Mouse (Mus musculus): ENCODE results near the gene Ifna14.
A peak's percentile ranks its signal among the peaks of the same experiment; 100 is the strongest.
"Not testable (repeated sequence)": the region's sequence is repeated elsewhere in the genome, so short reads cannot be mapped to it uniquely, and the experiment has no call there.

Gene Ifna14

GRCm38 (mm10) chr4:88571698-88572097 lies at the start of gene Ifna14:
Ifna14 (minus strand) TSS chr4:88571798.
- DNase-seq (ENCODE audit: low read depth, low spot score): no peak

GRCm38 (mm10) chr4:88603276-88603675 lies 31.7 kb upstream of the Ifna14 start, which contains the start of gene Ifna12:
Ifna12 (minus strand) TSS chr4:88603376.
- no peak for DNase-seq (ENCODE audit: low read depth, low spot score)

GRCm38 (mm10) chr4:88592285-88592684 lies 20.7 kb upstream of the Ifna14 start, which contains the start of gene Ifna9:
Ifna9 (minus strand) TSS chr4:88592385.
- DNase-seq (ENCODE audit: low read depth, low spot score): no peak

GRCm38 (mm10) chr4:88561791-88562190 lies 9.8 kb downstream of the Ifna14 start:
- no peak for DNase-seq (ENCODE audit: low read depth, low spot score)

DNA sequence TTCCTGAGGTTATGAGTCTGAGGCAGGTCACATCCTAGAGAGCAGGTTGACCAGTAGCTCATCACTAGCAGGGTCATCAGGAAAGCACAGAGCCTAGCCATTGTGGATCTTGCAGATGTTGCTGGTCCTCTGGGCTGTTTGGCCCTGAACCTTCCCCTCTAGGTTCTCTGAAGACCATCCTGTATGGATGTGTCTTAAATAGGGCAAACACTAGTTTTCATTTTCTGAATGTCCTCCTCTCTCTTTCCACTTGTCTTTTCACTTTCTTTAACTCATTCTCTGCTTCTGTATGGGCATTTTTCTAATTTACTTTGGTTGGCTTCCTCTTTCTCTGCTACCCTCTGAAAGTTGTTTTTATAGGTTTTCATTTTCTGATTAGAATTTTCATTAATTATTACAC lies 13.5 kb downstream of the Ifna14 start, which contains the start of gene Ifna15:
TSS of gene Ifna15 (minus strand) at position 101 of the 400 bp plus-strand sequence.
- DNase-seq (ENCODE audit: low read depth, low spot score): not testable (repeated sequence)

DNA sequence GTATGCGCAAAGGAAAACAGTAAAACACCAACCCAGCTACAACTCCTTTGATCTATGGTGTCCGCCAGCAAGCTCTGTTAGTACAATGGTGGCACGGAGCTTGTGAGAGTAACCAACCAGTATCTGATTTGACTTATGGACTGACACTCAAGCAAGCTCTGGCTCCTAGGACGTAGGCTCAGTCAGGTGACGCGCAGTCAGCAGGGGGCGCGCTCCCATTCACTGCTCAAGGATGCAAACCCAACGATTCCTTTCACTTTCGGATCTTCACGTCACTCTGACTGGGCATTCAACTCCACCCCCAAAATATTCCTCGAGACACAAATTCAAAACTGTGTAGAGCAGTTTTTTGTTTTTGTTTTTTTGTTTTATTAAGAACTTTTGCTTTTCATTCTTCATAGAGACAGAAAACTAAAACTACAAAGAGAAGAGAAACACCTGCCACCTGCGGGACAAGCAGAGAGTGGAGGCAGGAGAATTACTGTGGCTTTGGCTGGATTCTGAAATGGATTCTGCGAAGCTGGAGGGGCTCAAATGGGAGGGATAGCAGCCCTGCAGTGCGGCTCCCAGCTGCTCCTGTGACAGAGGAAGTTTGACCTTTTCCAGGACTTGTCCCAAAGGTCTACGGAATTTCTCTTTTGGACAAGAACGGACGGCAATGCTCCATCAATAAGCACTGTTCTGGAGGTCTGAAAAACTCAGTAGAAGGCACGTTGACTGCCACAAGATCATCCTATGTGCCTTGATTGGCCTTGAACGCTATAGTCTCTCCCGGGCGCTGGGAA lies 21.2 kb downstream of the Ifna14 start:
- DNase-seq (ENCODE audit: low read depth, low spot score): peak; percentile 97

GRCm38 (mm10) chr4:88547986-88548385 lies 23.6 kb downstream of the Ifna14 start:
- no peak for DNase-seq (ENCODE audit: low read depth, low spot score)

- peak; percentile 81 for DNase-seq (ENCODE audit: low read depth, low spot score)
These were observed 27.9 kb downstream of the Ifna14 start for GRCm38 (mm10) chr4:88543649-88544234.

- DNase-seq (ENCODE audit: low read depth, low spot score): no peak
These were observed 34.3 kb downstream of the Ifna14 start for GRCm38 (mm10) chr4:88537328-88537727.

- DNase-seq (ENCODE audit: low read depth, low spot score): no peak
These were observed 35.0 kb downstream of the Ifna14 start for GRCm38 (mm10) chr4:88536640-88537039.

- no peak for DNase-seq (ENCODE audit: low read depth, low spot score)
These were observed 35.9 kb downstream of the Ifna14 start for GRCm38 (mm10) chr4:88535742-88536141.

DNA sequence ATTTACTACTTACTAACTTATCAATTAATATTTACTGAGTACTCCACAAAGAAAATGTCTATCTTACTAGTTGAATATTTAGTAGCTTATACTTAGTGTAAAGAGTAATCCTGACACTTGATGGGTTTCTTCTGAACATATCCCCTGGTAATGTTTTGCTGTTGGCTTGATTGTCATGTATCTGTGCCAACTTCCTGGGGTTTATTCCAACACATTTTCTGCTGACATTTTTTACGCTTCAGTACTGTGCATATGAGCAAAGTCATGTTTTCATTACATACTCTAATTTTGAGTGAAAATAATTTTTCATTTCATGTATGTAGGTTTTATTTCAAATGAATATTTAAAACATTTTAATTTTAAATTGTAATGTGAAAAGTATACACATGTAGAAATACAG lies 36.7 kb downstream of the Ifna14 start:
- DNase-seq (ENCODE audit: low read depth, low spot score): no peak

- DNase-seq (ENCODE audit: low read depth, low spot score): no peak
These were observed 38.1 kb downstream of the Ifna14 start for GRCm38 (mm10) chr4:88533499-88533898.

DNA sequence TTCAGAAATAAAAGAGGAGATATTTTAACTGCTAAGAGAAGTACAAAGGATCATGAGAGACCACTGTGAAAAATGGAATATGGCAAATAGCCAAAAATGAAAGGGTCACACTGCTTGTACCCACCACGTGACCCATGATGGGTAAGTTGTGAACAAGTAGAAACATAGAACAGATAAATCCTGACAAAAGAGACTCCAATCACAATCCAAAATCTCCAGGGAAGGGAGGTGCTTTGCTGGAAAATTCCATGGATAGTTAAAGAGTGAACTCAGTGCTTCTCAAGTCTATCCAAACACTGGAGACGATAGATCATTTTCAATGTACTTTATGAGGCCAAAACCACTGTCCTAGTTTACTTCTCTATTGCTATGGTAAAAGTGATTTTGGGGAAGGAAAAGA lies 40.7 kb downstream of the Ifna14 start:
- no peak for DNase-seq (ENCODE audit: low read depth, low spot score)

DNA sequence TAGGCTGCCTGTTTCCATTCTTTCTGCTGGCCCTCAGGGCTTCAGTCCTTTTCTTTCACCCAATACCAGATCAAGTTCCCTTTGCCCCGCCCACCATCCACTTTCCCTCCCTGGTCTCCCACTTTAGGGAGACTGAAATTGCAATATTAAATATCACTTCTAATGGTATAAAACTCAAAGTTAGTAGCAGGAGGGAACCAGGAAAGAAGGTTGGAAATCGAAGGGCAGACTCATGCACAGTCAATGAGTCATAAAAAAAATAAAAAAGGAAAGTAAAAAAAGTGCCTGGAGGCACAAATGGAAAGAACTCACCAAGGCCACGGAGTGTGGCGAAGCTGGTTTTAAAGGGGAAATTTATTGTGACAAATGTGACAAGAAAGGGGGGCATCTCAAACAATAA lies 41.3 kb downstream of the Ifna14 start:
- no peak for DNase-seq (ENCODE audit: low read depth, low spot score)

DNA sequence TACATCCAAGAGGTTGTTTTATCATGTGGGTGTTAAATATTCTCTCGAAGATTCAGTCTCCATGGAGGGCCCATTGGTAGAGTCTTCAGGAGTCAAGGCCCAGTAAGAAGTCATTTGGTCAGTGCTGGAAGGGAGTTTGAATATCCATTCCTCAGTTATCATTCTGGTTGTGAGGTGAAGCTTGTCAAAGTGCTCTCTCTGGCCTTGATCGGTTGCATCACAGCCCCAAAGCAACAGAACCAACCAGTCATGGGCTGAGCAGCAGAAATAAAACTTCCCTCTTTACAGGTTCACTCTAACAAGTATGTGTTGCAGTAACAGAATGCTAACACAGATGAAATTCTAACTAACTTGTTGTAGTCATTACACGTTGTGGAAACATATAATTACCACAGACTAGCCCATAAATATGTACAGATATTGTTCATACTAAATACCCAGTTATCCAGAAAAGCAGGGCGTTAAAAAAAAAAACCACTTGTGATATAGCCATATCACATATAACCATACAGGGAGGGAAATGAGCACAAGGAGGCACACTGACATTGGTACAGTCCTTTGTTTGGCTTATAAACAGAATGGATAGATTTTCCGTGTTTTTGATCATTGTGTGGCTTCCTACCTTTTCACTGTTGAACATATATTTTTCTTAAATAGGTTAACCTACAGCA lies 45.1 kb downstream of the Ifna14 start:
- DNase-seq (ENCODE audit: low read depth, low spot score): no peak

DNA sequence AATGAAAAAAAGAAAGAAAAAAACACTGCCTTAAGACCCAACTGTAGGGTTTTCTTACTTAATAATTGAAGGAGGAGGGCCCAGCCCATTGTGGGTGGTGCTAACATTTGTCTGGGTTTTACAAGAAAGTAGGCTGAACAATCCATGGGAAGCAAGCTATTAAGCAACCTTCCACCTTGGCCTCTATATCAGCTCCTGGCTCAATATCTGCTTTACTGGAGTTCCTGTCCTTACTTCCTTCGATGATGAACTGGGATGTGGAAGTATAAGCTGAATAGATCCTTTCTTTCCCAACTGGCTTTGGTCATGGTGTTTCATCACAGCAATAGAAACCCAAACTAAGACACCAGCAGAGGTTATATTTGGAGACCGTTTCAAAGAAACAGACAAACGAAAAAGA lies 46.2 kb downstream of the Ifna14 start:
- no peak for DNase-seq (ENCODE audit: low read depth, low spot score)

GRCm38 (mm10) chr4:88523241-88523640 lies 48.4 kb downstream of the Ifna14 start:
- DNase-seq (ENCODE audit: low read depth, low spot score): no peak

DNA sequence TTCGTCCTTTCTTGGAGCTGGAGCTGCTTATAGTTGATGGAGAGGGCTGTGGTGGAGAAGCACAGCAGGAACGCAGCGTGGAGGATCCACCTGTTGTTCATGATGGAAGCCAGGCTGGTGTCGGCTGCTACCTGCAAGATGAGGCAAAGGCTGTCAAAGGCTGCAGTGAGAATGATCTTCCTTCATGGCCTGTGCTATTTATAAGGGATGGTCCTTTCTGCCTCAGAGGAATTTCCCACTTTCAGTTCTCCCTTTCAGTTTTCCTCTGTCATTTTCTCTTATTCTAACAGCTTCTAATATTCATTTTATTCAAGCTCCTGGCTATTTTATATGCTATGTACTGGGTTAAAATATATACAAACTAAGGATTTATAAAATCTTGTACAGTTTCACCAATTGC lies 48.9 kb downstream of the Ifna14 start, which contains the start of gene Ifnb1:
TSS of gene Ifnb1 (minus strand) at position 101 of the 400 bp plus-strand sequence.
- DNase-seq (ENCODE audit: low read depth, low spot score): no peak
